Comparison of ENCODE assay signal across 8 mouse cellular contexts in genomic region chr16:45023904-45024303, GRCm38 (mm10).
A peak's percentile ranks its signal among the peaks of the same experiment; 100 is the strongest.
DNase-seq lines count a peak whose midpoint lies in the region; ATAC-seq lines count a peak whose summit lies in the region.

No protein-coding gene starts in this region.

- 58% methylated on average over 4 of the region's 4 CpGs for WGBS in heart, embryonic 11.5 days (ENCODE audit: insufficient replicate concordance)

- no peaks in the 10 kb centered on the region for H3K36me3 ChIP-seq in heart, embryonic 11.5 days (ENCODE audit: control insufficient read depth, insufficient read depth, low read length)

- H3K27me3 ChIP-seq in heart, embryonic 11.5 days (ENCODE audit: control insufficient read depth, insufficient read depth, low read length): no peaks in the 10 kb centered on the region

- no peak overlapping the region for H3K4me2 ChIP-seq in heart, embryonic 11.5 days

- no peaks in the 10 kb centered on the region for H3K9me3 ChIP-seq in heart, embryonic 11.5 days (replicated peaks; ENCODE audit: control insufficient read depth, low read length)

- peak; percentile 68 to 72 for DNase-seq in heart, adult 18-20 months
- DNase-seq in ES-CJ7 (ENCODE audit: low read depth, low spot score): peak; percentile 66
- peak; percentile 64 for DNase-seq in c-Kit-positive CD71-positive TER-119-negative erythroid progenitor cells, embryonic 14.5 days (ENCODE audit: low read depth)
- DNase-seq in layer of hippocampus, postnatal 14 days (ENCODE audit: low spot score in 2 of 2): peak; percentile 10 to 44
- DNase-seq in thymus, postnatal 36 days: peak; percentile 68

- H3K4me3 ChIP-seq in heart, embryonic 11.5 days (ENCODE audit: low read depth, low read length): no peak overlapping the region

- ATAC-seq in heart, embryonic 11.5 days (replicated peaks; ENCODE audit: insufficient number of reproducible peaks, low FRiP score, low TSS enrichment): no peak
- ATAC-seq in granulocyte monocyte progenitor cell, adult 5-6 weeks (replicated peaks; ENCODE audit: poor library complexity, severe bottlenecking): peak; percentile 68
- peak; percentile 76 for ATAC-seq in megakaryocyte, adult 5-6 weeks (ENCODE audit: poor library complexity, severe bottlenecking)

- H3K9ac ChIP-seq in heart, embryonic 11.5 days (ENCODE audit: low read depth, low read length): no peak overlapping the region

- no peaks in the 10 kb centered on the region for H3K4me1 ChIP-seq in heart, embryonic 11.5 days (ENCODE audit: control insufficient read depth, insufficient read depth, low read length)

- no peak overlapping the region for H3K27ac ChIP-seq in heart, embryonic 11.5 days (ENCODE audit: low read depth, low read length)
